Mouse (Mus musculus) embryonic facial prominence, embryonic 14.5 days (tissue): ENCODE measurements around the gene Ptprb. TPM values are rescaled to one million over a fixed set of nuclear protein-coding genes. Genes with fewer than 3 reads are reported as not detected.

Source experiments
- ATAC-seq: fragments of 200-750 bp; cut with Nextera tagmentation; 2 replicates; pipeline ENCODE4 v1.8.0; 2017; ENCODE audit warnings: low read depth, moderate number of reproducible peaks, moderate TSS enrichment
- DNase-seq: peaks from one replicate; pipeline ENCODE4 v3.0.0-alpha.2; 2015; ENCODE audit warnings: low spot score
- H3K27ac ChIP-seq: fragments of 300-500 bp; sonication (generic); replicated peaks from 2 replicates; pipeline ENCODE4 v1.5.1; 2014; ENCODE audit warnings: low read depth, mild to moderate bottlenecking, low read length, moderate library complexity
- H3K27me3 ChIP-seq: fragments of 300-500 bp; sonication (generic); replicated peaks from 2 replicates; pipeline ENCODE4 v1.6.1; 2014; ENCODE audit warnings: low read length; ENCODE audit not compliant: control insufficient read depth, insufficient read depth
- H3K36me3 ChIP-seq: fragments of 300-500 bp; sonication (generic); 2 replicates; pipeline ENCODE4 v1.6.1; 2014; ENCODE audit warnings: low read length, mixed read lengths; ENCODE audit not compliant: control insufficient read depth, insufficient read depth
- H3K4me1 ChIP-seq: fragments of 300-500 bp; sonication (generic); 2 replicates; pipeline ENCODE4 v1.6.1; 2014; ENCODE audit warnings: antibody characterized with exemption, low read length; ENCODE audit not compliant: control insufficient read depth, insufficient read depth
- H3K4me2 ChIP-seq: fragments of 300-500 bp; sonication (generic); 2 replicates; pipeline ENCODE4 v1.6.1; 2014; ENCODE audit warnings: low read depth, mild to moderate bottlenecking, low read length, moderate library complexity, mixed read lengths
- H3K4me3 ChIP-seq: fragments of 300-500 bp; sonication (generic); 2 replicates; pipeline ENCODE4 v1.5.1; 2014; ENCODE audit warnings: low read depth, mild to moderate bottlenecking, low read length
- H3K9ac ChIP-seq: fragments of 300-500 bp; sonication (generic); 2 replicates; pipeline ENCODE4 v1.6.1; 2014; ENCODE audit warnings: low read depth, mild to moderate bottlenecking, low read length, moderate library complexity, mixed read lengths
- H3K9me3 ChIP-seq: fragments of 300-500 bp; sonication (generic); 2 replicates; pipeline ENCODE4 v1.6.1; 2016; ENCODE audit warnings: low read length; ENCODE audit not compliant: control insufficient read depth
- WGBS: fragments of 180-500 bp; shearing (Covaris S2); extraction: QIAGEN DNeasy Blood & Tissue Kit; methylation state at CpG from one replicate; pipeline ENCODE4 v1.1.7; 2014; 5-methylcytosine and 5-hydroxymethylcytosine counted together
- polyA plus RNA-seq: library from polyadenylated mRNA; unstranded; fragments of >200 nt; fragmentation: Nextera tagmentation; extraction: Ambion mirVana; gene quantifications from 2 replicates; pipeline ENCODE4 v1.2.1, GENCODE M21; 2014

Gene Ptprb
- polyA plus RNA-seq, 1 experiment from 2014 or later, result 3.8 TPM

GRCm38 (mm10) chr10:116261559-116261958, 13.8 kb upstream of the Ptprb start:
- Histone ChIP-seq H3K36me3 (no peaks in the 10 kb centered on the region), H3K27me3 (no peaks in the 10 kb centered on the region), H3K9me3 (no peaks in the 10 kb centered on the region), H3K4me3 (no peak overlapping the region), H3K27ac (peak overlapping the region; percentile 52; the same call in 1 of the 2 replicates), H3K4me1 (peaks cover 11% of the 10 kb centered on the region), H3K9ac (no peak overlapping the region; the same call in 1 of the 2 replicates), H3K4me2 (no peak overlapping the region)
- no peak for ATAC-seq
- WGBS, result 54% methylated on average over 5 of the region's 5 CpGs
- no peak for DNase-seq

DNA sequence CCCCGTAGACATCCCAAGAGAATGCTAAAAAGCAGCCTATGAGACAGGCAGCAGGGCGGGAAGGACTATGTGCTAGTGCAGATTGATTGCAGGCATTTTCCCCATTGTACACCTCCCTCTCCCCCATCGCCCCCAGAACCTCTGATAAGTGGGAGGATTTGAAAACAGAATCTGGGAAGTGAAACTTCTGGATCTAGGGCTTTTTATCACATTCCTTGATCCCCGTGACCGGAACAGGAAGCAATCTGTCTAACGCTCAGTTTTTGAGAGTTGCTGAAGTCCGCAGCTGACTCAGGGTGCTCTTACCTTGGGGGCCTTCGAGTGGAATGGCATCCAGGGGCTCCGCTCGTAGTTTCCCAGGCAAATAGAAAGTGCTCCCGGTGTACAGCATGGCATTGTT, 10.8 kb upstream of the Ptprb start:
- no peak overlapping the region for H3K27ac ChIP-seq
- H3K9me3 ChIP-seq, result no peaks in the 10 kb centered on the region
- DNase-seq (no peak), ATAC-seq (no peak)
- 72% methylated on average over 11 of the region's 11 CpGs for WGBS
- H3K4me2 ChIP-seq, result no peak overlapping the region
- H3K36me3 ChIP-seq, result no peaks in the 10 kb centered on the region
- H3K9ac ChIP-seq, result no peak overlapping the region
- peaks cover 11% of the 10 kb centered on the region for H3K4me1 ChIP-seq
- no peaks in the 10 kb centered on the region for H3K27me3 ChIP-seq
- H3K4me3 ChIP-seq, result no peak overlapping the region

GRCm38 (mm10) chr10:116266561-116267433, 8.5 kb upstream of the Ptprb start:
- H3K27me3 ChIP-seq, result no peaks in the 10 kb centered on the region
- no peaks in the 10 kb centered on the region for H3K36me3 ChIP-seq
- peak; percentile 24 for DNase-seq
- WGBS, result 75% methylated on average over 15 of the region's 15 CpGs
- no peaks in the 10 kb centered on the region for H3K9me3 ChIP-seq
- no peak for ATAC-seq
- no peak overlapping the region for H3K4me2 ChIP-seq
- peaks cover 2% of the 10 kb centered on the region; the same call in 1 of the 2 replicates for H3K4me1 ChIP-seq
- H3K27ac ChIP-seq, result no peak overlapping the region
- H3K4me3 ChIP-seq, result no peak overlapping the region
- H3K9ac ChIP-seq, result no peak overlapping the region

DNA sequence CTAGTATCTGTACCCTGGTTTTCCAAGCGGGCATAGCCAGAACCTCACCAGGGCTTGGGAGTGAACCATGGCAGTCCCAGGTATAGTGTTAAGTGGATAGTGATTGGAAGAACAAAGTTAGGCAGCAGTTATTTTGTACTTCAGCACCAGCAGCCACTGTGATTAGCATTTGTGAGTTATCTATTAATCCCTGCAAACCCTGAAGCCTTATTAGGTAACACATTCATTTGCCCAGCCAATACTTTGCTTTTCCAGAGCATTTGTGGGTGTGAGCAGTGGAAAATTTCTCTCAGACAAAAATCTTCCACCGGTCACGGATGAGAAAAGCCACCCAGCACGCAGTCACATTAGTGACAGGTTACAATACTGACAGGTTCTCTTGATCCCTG, 7.9 kb upstream of the Ptprb start:
- Histone ChIP-seq H3K36me3 (no peaks in the 10 kb centered on the region), H3K4me1 (no peaks in the 10 kb centered on the region), H3K9me3 (no peaks in the 10 kb centered on the region), H3K4me2 (no peak overlapping the region), H3K27ac (no peak overlapping the region), H3K9ac (no peak overlapping the region), H3K27me3 (no peaks in the 10 kb centered on the region), H3K4me3 (no peak overlapping the region)
- ATAC-seq (no peak), DNase-seq (no peak)
- 68% methylated on average over 4 of the region's 4 CpGs for WGBS

DNA sequence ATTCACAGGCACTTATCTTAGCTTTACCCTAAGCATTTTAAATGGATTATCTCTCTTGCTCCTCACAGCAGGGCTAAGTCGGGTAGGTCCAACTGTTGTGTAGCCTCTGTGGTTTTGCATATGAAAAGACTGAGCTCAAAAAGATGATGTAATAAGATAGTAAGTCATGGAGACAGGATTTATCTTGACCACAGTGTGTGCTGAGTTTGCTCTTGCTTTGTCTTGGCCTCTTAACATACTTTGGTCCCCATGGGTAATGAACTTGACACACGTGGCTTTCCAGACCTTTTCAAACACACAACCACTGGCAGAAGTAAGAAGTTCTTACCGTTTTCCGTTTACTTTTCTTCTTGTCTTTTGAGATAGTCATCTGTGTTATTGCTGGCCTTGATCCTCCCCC, 7.0 kb upstream of the Ptprb start:
- ATAC-seq, result no peak
- Histone ChIP-seq H3K27ac (no peak overlapping the region), H3K4me1 (no peaks in the 10 kb centered on the region), H3K27me3 (no peaks in the 10 kb centered on the region), H3K9ac (no peak overlapping the region), H3K4me2 (no peak overlapping the region), H3K9me3 (no peaks in the 10 kb centered on the region), H3K36me3 (no peaks in the 10 kb centered on the region), H3K4me3 (no peak overlapping the region)
- DNase-seq, result no peak
- WGBS, result 56% methylated on average over 4 of the region's 4 CpGs

DNA sequence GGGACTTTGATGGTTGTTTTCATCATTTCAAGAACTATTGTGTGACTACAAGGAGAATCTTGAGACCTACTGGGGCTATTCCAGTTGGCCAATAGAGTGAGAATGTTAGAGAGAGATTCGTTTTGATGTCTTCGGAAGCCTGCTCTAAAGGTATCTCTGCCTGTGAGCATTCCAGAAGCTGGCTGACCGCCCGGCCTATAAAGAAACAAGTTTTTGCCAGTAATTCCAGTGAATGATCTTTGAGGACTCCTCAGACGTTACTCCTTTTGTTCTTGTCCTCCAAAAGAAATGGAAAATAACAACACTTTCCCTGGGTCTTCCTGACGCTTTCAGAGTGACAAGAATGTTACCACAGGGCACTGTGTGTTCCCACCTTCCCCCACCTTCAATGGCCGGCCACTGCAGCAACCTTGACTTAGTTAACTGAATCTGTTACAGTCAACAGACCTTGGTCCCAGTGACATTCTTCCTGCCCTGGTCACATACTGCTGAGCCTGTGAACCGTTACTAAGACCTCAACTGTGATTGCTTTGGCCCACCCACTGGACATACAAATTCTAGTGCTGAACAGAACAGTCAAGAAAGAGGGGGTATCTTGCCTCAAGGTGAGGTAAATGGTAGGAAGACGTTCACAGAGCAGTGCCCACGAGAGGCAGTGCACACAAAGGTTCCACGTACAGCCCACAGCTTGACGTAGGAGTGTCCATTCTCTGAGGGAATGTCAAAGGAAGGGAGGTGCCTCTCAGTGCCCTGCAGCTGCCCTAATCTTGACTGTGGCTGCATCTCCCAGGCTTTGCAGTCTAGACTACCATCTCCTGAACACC, 4.5 kb upstream of the Ptprb start:
- no peak overlapping the region for H3K9ac ChIP-seq
- H3K27me3 ChIP-seq, result no peaks in the 10 kb centered on the region
- H3K36me3 ChIP-seq, result no peaks in the 10 kb centered on the region
- no peak overlapping the region for H3K4me2 ChIP-seq
- no peak overlapping the region for H3K27ac ChIP-seq
- no peaks in the 10 kb centered on the region for H3K4me1 ChIP-seq
- 76% methylated on average over 12 of the region's 12 CpGs for WGBS
- no peak for DNase-seq
- ATAC-seq, result no peak
- H3K9me3 ChIP-seq, result no peaks in the 10 kb centered on the region
- no peak overlapping the region for H3K4me3 ChIP-seq

DNA sequence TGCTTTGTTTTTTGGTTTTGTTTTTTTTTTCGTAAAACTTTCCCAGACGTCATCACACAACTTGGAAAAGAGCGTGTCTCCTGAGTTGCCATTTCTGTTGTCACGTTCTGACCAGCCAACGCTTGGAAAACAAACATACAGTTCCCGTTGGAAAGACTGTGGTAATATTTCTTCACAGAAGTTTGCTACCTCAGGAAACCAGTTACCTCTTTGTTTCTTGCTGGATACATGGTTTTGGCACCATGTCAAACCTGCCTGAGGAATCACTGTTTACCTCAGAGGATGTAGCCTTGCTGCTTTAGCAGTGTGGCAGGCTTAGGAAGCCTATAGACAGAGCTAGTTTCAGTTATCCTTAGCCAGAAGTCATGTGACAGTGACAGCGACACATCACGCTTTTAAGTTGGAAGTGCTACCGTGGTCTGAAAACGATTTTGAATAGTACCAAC, 3.8 kb upstream of the Ptprb start:
- Histone ChIP-seq H3K27me3 (no peaks in the 10 kb centered on the region), H3K27ac (no peak overlapping the region), H3K4me3 (no peak overlapping the region), H3K4me2 (no peak overlapping the region), H3K9ac (no peak overlapping the region), H3K4me1 (no peaks in the 10 kb centered on the region), H3K36me3 (no peaks in the 10 kb centered on the region), H3K9me3 (no peaks in the 10 kb centered on the region)
- DNase-seq (no peak), ATAC-seq (no peak)
- WGBS, result 83% methylated on average over 10 of the region's 10 CpGs

- Histone ChIP-seq H3K4me2 (no peak overlapping the region), H3K4me3 (no peak overlapping the region), H3K36me3 (no peaks in the 10 kb centered on the region), H3K9ac (no peak overlapping the region), H3K27ac (no peak overlapping the region), H3K9me3 (no peaks in the 10 kb centered on the region), H3K4me1 (no peaks in the 10 kb centered on the region), H3K27me3 (no peaks in the 10 kb centered on the region)
- ATAC-seq, result no peak
- WGBS, result 75% methylated on average over 3 of the region's 3 CpGs
- DNase-seq, result no peak
Measured at GRCm38 (mm10) chr10:116272156-116272555, 3.2 kb upstream of the Ptprb start.
